Mouse (Mus musculus) E14TG2a.4 (cell line): ENCODE measurements around the gene Nck2.

ENCODE experiments used
- CTCF ChIP-seq: conservative IDR thresholded peaks from 2 replicates; pipeline ENCODE4 v1.5.1; 2014; ENCODE audit warnings: low read length
- NANOG ChIP-seq: IDR thresholded peaks from 2 replicates; pipeline ENCODE4 v1.6.1; 2014; ENCODE audit warnings: borderline replicate concordance, low read length, mixed read lengths

DNA sequence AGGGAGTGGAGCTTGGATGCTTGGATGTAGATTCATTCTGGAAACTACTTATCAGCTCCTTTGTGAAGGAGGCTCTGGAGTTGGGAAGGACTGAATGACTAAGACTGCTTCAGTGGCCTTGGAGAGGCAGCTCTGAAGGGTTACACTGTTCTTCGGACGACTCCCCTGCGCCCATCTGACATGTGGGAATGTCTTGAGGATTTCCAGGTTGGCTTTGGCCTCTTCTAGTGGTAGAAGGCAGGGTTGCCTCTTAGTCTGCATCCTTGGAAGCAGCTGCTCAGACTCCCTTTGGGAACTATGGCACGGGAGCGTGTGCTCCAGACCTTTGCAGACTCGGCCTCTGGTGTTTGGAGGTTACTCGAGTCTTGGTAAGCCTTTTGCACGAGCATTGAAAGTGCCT lies 10.4 kb downstream of the Nck2 start:
- no peak for TF ChIP-seq CTCF
- no peak for TF ChIP-seq NANOG
